Mouse (Mus musculus) megakaryocyte, embryonic 14.5 days (primary cell): ENCODE data around the gene Dcdc2a.

ENCODE experiments used
- FLI1 ChIP-seq: IDR thresholded peaks from 2 replicates; pipeline ENCODE4 v1.6.1; 2012; ENCODE audit warnings: low read length, inconsistent platforms, mixed read lengths
- GATA1 ChIP-seq: IDR thresholded peaks from 3 replicates; pipeline ENCODE4 v1.6.1; 2012; ENCODE audit warnings: mixed read lengths, low read length, inconsistent platforms, borderline replicate concordance

- TF ChIP-seq GATA1 (no peak), FLI1 (no peak)
Measured at GRCm38 (mm10) chr13:25159917-25160316, 104.1 kb downstream of the Dcdc2a start.
